Mouse (Mus musculus): ENCODE measurements at regions not wholly inside any gene's neighbourhood (a gene's known extent, or its start where the extent isn't known, plus 50 kb on each side); places are given as distances from the start of the nearest gene placed in this dataset.

DNA sequence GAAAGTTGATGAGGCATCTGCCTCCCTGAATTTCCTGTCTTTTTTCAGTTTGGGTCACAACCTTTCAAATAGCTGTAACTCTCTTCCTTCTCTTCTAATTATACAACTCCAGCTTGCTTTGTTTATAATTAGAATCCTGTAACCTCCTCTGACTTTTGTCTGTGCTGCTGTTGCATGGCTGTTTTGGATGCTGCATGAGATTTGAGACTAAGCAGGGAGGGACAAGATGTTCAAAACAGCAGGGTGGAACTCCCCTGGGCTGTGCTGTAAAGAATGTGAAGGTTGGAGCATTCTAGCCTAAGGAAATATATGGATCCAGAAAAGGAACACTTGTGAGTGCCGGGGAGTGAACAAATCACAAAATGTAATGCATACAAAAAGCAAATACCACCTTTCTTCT, 159.0 kb upstream of the Sptlc3 start:
- no peak overlapping the region for H3K4me2 ChIP-seq (replicated peaks; ENCODE audit: low read depth, low read length, severe bottlenecking)
- H3K4me3 ChIP-seq (replicated peaks; ENCODE audit: low read length), result no peak overlapping the region
- H3K27me3 ChIP-seq (ENCODE audit: control insufficient read depth, insufficient read depth, low read length), result no peaks in the 10 kb centered on the region
- H3K36me3 ChIP-seq (ENCODE audit: control insufficient read depth, insufficient read depth, low read length), result no peaks in the 10 kb centered on the region
- no peak overlapping the region for H3K27ac ChIP-seq (replicated peaks; ENCODE audit: low read depth, low read length)
- H3K4me1 ChIP-seq (ENCODE audit: control insufficient read depth, insufficient read depth, low read length), result 0 out of 2 replicates have a peak, but pooled peaks cover 2% of the 10 kb centered on the region
- DNase-seq (ENCODE audit: low spot score) (no peak), ATAC-seq (ENCODE audit: low FRiP score, low read depth) (no peak)
- no peak for TF ChIP-seq POLR2A (IDR thresholded peaks at IDR 0.05; ENCODE audit: borderline replicate concordance, extremely low read depth, insufficient read depth, insufficient read length)
- H3K9ac ChIP-seq (ENCODE audit: low read depth, low read length, severe bottlenecking), result no peak overlapping the region
- whole genome bisulfite sequencing, result 54% methylated on average over 1 of the region's 1 CpGs
- H3K9me3 ChIP-seq (ENCODE audit: control insufficient read depth, low read length), result no peaks in the 10 kb centered on the region

- no peak overlapping the region for H3K9ac ChIP-seq (ENCODE audit: low read depth, low read length, severe bottlenecking)
- H3K36me3 ChIP-seq (ENCODE audit: control insufficient read depth, insufficient read depth, low read length), result no peaks in the 10 kb centered on the region
- H3K4me2 ChIP-seq (replicated peaks; ENCODE audit: low read depth, low read length, severe bottlenecking), result no peak overlapping the region
- H3K9me3 ChIP-seq (ENCODE audit: control insufficient read depth, low read length), result no peaks in the 10 kb centered on the region
- no peak overlapping the region for H3K27ac ChIP-seq (replicated peaks; ENCODE audit: low read depth, low read length)
- no peak for TF ChIP-seq POLR2A (IDR thresholded peaks at IDR 0.05; ENCODE audit: borderline replicate concordance, extremely low read depth, insufficient read depth, insufficient read length)
- 37% methylated on average over 4 of the region's 4 CpGs for WGBS
- DNase-seq (ENCODE audit: low spot score) (no peak), ATAC-seq (ENCODE audit: low FRiP score, low read depth) (no peak)
- H3K27me3 ChIP-seq (ENCODE audit: control insufficient read depth, insufficient read depth, low read length), result no peaks in the 10 kb centered on the region
- H3K4me1 ChIP-seq (ENCODE audit: control insufficient read depth, insufficient read depth, low read length), result 0 out of 2 replicates have a peak, but pooled peaks cover 2% of the 10 kb centered on the region
- H3K4me3 ChIP-seq (replicated peaks; ENCODE audit: low read length), result no peak overlapping the region
Observed at GRCm38 (mm10) chr2:139338240-139338639, 155.5 kb upstream of the Sptlc3 start.

GRCm38 (mm10) chr2:139356280-139357010, 137.3 kb upstream of the Sptlc3 start:
- 88% methylated on average over 3 of the region's 3 CpGs for WGBS
- H3K9ac ChIP-seq (ENCODE audit: low read depth, low read length, severe bottlenecking), result no peak overlapping the region
- no peaks in the 10 kb centered on the region for H3K4me1 ChIP-seq (ENCODE audit: control insufficient read depth, insufficient read depth, low read length)
- H3K27ac ChIP-seq (replicated peaks; ENCODE audit: low read depth, low read length), result no peak overlapping the region
- no peak for DNase-seq (ENCODE audit: low spot score)
- no peak for TF ChIP-seq POLR2A (IDR thresholded peaks at IDR 0.05; ENCODE audit: borderline replicate concordance, extremely low read depth, insufficient read depth, insufficient read length)
- no peak for ATAC-seq (ENCODE audit: low FRiP score, low read depth)
- no peaks in the 10 kb centered on the region for H3K9me3 ChIP-seq (ENCODE audit: control insufficient read depth, low read length)
- H3K4me3 ChIP-seq (replicated peaks; ENCODE audit: low read length), result no peak overlapping the region
- H3K4me2 ChIP-seq (replicated peaks; ENCODE audit: low read depth, low read length, severe bottlenecking), result no peak overlapping the region
- H3K27me3 ChIP-seq (ENCODE audit: control insufficient read depth, insufficient read depth, low read length), result no peaks in the 10 kb centered on the region
- H3K36me3 ChIP-seq (ENCODE audit: control insufficient read depth, insufficient read depth, low read length), result no peaks in the 10 kb centered on the region

GRCm38 (mm10) chr2:139362245-139362847, 131.4 kb upstream of the Sptlc3 start:
- Histone ChIP-seq H3K27ac (replicated peaks; ENCODE audit: low read depth, low read length) (no peak overlapping the region), H3K4me1 (ENCODE audit: control insufficient read depth, insufficient read depth, low read length) (no peaks in the 10 kb centered on the region), H3K9ac (ENCODE audit: low read depth, low read length, severe bottlenecking) (no peak overlapping the region), H3K27me3 (ENCODE audit: control insufficient read depth, insufficient read depth, low read length) (no peaks in the 10 kb centered on the region), H3K4me3 (replicated peaks; ENCODE audit: low read length) (no peak overlapping the region), H3K4me2 (replicated peaks; ENCODE audit: low read depth, low read length, severe bottlenecking) (no peak overlapping the region), H3K36me3 (ENCODE audit: control insufficient read depth, insufficient read depth, low read length) (no peaks in the 10 kb centered on the region), H3K9me3 (ENCODE audit: control insufficient read depth, low read length) (no peaks in the 10 kb centered on the region)
- ATAC-seq (ENCODE audit: low FRiP score, low read depth) (no peak), DNase-seq (ENCODE audit: low spot score) (peak; percentile 5)
- no peak for TF ChIP-seq POLR2A (IDR thresholded peaks at IDR 0.05; ENCODE audit: borderline replicate concordance, extremely low read depth, insufficient read depth, insufficient read length)
- WGBS, result 69% methylated on average over 1 of the region's 1 CpGs

GRCm38 (mm10) chr2:139370070-139370469, 123.6 kb upstream of the Sptlc3 start:
- WGBS, result 30% methylated on average over 1 of the region's 1 CpGs

More at GRCm38 (mm10) chr2:139370070-139370469, 123.6 kb upstream of the Sptlc3 start:
- DNase-seq (ENCODE audit: low spot score) (peak; percentile 68), ATAC-seq (ENCODE audit: low FRiP score, low read depth) (no peak)
- no peaks in the 10 kb centered on the region for H3K27me3 ChIP-seq (ENCODE audit: control insufficient read depth, insufficient read depth, low read length)
- no peak overlapping the region for H3K9ac ChIP-seq (ENCODE audit: low read depth, low read length, severe bottlenecking)
- H3K27ac ChIP-seq (replicated peaks; ENCODE audit: low read depth, low read length), result no peak overlapping the region
- H3K4me2 ChIP-seq (replicated peaks; ENCODE audit: low read depth, low read length, severe bottlenecking), result no peak overlapping the region
- TF ChIP-seq POLR2A (IDR thresholded peaks at IDR 0.05; ENCODE audit: borderline replicate concordance, extremely low read depth, insufficient read depth, insufficient read length), result no peak
- no peaks in the 10 kb centered on the region for H3K4me1 ChIP-seq (ENCODE audit: control insufficient read depth, insufficient read depth, low read length)
- no peaks in the 10 kb centered on the region for H3K36me3 ChIP-seq (ENCODE audit: control insufficient read depth, insufficient read depth, low read length)
- no peaks in the 10 kb centered on the region for H3K9me3 ChIP-seq (ENCODE audit: control insufficient read depth, low read length)
- H3K4me3 ChIP-seq (replicated peaks; ENCODE audit: low read length), result no peak overlapping the region

Data from limb, embryonic 14.5 days (tissue).